Mouse (Mus musculus) frontal cortex, adult 2 months (tissue): ENCODE results near the gene Cep170. TPM values are rescaled to one million over a fixed set of nuclear protein-coding genes. Genes with fewer than 3 reads are reported as not detected.
"Not testable (repeated sequence)": the region's sequence is repeated elsewhere in the genome, so short reads cannot be mapped to it uniquely, and the experiment has no call there.

Source experiments
- DNase-seq, 2 experiments: peaks; one replicate each; pipeline ENCODE4 v3.0.0; 2022; ENCODE audit warnings: low spot score in 1 of 2; ENCODE audit errors: extremely low spot score in 1 of 2
- polyA plus RNA-seq: library from polyadenylated mRNA; depleted of rRNA; stranded (reverse); fragments of >200 nt; gene quantifications from 2 replicates; pipeline ENCODE4 v1.2.3, GENCODE M21; 2012; rRNA removed

Cep170 gene
- polyA plus RNA-seq: 57.3 and 62.2 TPM in 2 replicates

- peak; percentile 85 to 98 for DNase-seq
Measured at GRCm38 (mm10) chr1:176814036-176814420, at the start of gene Cep170. Gene Cep170 (minus strand): TSS chr1:176814067.

GRCm38 (mm10) chr1:176861981-176862644 lies 48.2 kb upstream of the Cep170 start:
- peak in 1 of 2 experiments; percentile 94 for DNase-seq

- DNase-seq: no peak
Measured at GRCm38 (mm10) chr1:176852813-176853590, 39.1 kb upstream of the Cep170 start.

GRCm38 (mm10) chr1:176851401-176851800 lies 37.5 kb upstream of the Cep170 start:
- peak in 1 of 2 experiments; percentile 71 for DNase-seq

- DNase-seq: no peak
Measured at GRCm38 (mm10) chr1:176849377-176849776, 35.5 kb upstream of the Cep170 start.

- DNase-seq: no peak
Measured at GRCm38 (mm10) chr1:176848613-176849290, 34.9 kb upstream of the Cep170 start.

GRCm38 (mm10) chr1:176847118-176847859 lies 33.4 kb upstream of the Cep170 start:
- DNase-seq: no peak

GRCm38 (mm10) chr1:176845082-176845977 lies 31.5 kb upstream of the Cep170 start:
- peak in 1 of 2 experiments; percentile 45 for DNase-seq

GRCm38 (mm10) chr1:176836562-176836961 lies 22.7 kb upstream of the Cep170 start:
- not testable (repeated sequence) for DNase-seq

- no peak for DNase-seq
Measured at GRCm38 (mm10) chr1:176835501-176836294, 21.8 kb upstream of the Cep170 start.

GRCm38 (mm10) chr1:176834880-176835279 lies 21.0 kb upstream of the Cep170 start:
- no peak for DNase-seq

GRCm38 (mm10) chr1:176833948-176834347 lies 20.1 kb upstream of the Cep170 start:
- no peak for DNase-seq

- DNase-seq: no peak
Measured at GRCm38 (mm10) chr1:176833257-176833656, 19.4 kb upstream of the Cep170 start.

GRCm38 (mm10) chr1:176832607-176833006 lies 18.7 kb upstream of the Cep170 start:
- no peak for DNase-seq

- no peak for DNase-seq
Measured at GRCm38 (mm10) chr1:176832071-176832470, 18.2 kb upstream of the Cep170 start.

- DNase-seq: no peak
Measured at GRCm38 (mm10) chr1:176828666-176829065, 14.8 kb upstream of the Cep170 start.

- peak in 1 of 2 experiments; percentile 34 for DNase-seq
Measured at GRCm38 (mm10) chr1:176827945-176828485, 14.1 kb upstream of the Cep170 start.

- DNase-seq: no peak
Measured at GRCm38 (mm10) chr1:176827365-176827764, 13.5 kb upstream of the Cep170 start.
